Mouse (Mus musculus): Measurements from ENCODE around the gene Ankrd11.

Ankrd11 gene

GRCm38 (mm10) chr8:122898018-122898417 is 144.1 kb downstream of the Ankrd11 start:
- no peak for DNase-seq (ENCODE audit: low read depth, low spot score)

- DNase-seq (ENCODE audit: low read depth, low spot score): no peak
These were observed 144.9 kb downstream of the Ankrd11 start for GRCm38 (mm10) chr8:122897200-122897599.

GRCm38 (mm10) chr8:122896317-122896716 is 145.8 kb downstream of the Ankrd11 start:
- no peak for DNase-seq (ENCODE audit: low read depth, low spot score)

- DNase-seq (ENCODE audit: low read depth, low spot score): no peak
These were observed 148.6 kb downstream of the Ankrd11 start for GRCm38 (mm10) chr8:122893451-122893850.

GRCm38 (mm10) chr8:122891440-122891839 is 150.6 kb downstream of the Ankrd11 start:
- no peak for DNase-seq (ENCODE audit: low read depth, low spot score)

- DNase-seq (ENCODE audit: low read depth, low spot score): no peak
These were observed 158.4 kb downstream of the Ankrd11 start for GRCm38 (mm10) chr8:122883671-122884070.

- no peak for DNase-seq (ENCODE audit: low read depth, low spot score)
These were observed 161.8 kb downstream of the Ankrd11 start for GRCm38 (mm10) chr8:122880302-122880701.

DNA sequence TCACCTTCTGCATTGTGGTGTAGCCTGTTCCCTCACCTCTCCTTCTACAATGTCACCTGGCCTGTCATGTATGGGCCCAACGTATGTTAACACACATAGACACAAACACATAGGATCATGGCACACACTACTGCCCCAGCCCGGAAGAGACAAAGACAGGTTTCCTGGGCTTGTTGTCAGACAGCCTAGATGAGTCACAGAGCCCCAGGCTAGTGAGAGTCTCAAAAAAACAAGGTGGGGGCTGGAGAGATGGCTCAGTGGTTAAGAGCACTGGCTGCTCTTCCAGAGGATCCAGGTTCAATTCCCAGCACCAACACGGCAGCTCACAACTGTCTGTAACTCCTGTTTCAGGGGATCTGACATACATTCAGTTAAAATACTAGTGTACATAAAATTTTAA is 163.8 kb downstream of the Ankrd11 start:
- DNase-seq (ENCODE audit: low read depth, low spot score): no peak

DNA sequence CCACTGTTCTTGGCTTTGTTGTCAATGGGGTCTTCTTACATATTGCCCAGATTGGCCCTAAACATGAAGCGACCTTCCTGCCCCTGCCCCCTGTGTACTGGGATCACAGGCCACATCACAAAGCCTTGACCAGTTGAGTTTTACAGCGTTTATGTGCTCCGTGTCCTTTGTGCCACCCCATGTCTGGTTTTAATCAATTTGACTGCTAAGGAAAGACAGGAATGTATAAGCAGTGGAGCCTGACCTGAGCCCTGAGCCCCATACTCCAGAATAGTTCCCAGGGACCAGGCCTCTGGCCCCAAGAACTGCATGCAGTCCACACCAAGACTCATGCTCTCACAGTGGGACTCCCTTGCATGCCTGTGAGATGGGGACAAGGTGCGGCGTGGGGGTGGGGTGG is 166.9 kb downstream of the Ankrd11 start:
- DNase-seq (ENCODE audit: low read depth, low spot score): no peak

- DNase-seq (ENCODE audit: low read depth, low spot score): no peak
These were observed 168.9 kb downstream of the Ankrd11 start for GRCm38 (mm10) chr8:122873171-122873570.

- DNase-seq (ENCODE audit: low read depth, low spot score): no peak
These were observed 170.4 kb downstream of the Ankrd11 start for GRCm38 (mm10) chr8:122871663-122872062.

DNA sequence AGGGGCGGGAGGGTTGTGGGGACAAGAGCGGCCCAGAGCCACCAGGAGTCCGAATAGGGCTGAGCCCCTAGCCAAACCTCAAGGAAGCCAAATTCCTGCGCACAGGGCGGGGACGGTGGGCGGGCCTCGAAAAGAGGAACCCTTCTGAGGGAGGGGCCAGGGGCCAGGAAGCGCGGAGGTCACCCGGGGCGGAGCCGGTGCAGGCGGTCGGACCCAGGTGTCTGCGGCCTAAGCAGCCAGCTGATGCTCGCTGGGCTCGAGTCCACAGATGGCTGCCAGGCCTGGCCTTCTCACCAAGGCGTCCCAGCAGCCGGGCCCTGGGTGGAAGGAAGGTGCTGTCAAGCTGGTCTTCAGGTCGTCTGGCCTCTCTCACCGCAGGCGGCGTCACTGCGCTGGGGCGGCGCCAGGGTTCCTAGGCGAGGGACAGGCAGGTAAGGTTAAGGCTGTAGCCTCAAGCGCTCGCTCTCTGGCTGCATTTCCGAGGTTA is 171.7 kb downstream of the Ankrd11 start:
- peak; percentile 85 for DNase-seq (ENCODE audit: low read depth, low spot score)

GRCm38 (mm10) chr8:122867982-122868381 is 174.1 kb downstream of the Ankrd11 start:
- no peak for DNase-seq (ENCODE audit: low read depth, low spot score)

DNA sequence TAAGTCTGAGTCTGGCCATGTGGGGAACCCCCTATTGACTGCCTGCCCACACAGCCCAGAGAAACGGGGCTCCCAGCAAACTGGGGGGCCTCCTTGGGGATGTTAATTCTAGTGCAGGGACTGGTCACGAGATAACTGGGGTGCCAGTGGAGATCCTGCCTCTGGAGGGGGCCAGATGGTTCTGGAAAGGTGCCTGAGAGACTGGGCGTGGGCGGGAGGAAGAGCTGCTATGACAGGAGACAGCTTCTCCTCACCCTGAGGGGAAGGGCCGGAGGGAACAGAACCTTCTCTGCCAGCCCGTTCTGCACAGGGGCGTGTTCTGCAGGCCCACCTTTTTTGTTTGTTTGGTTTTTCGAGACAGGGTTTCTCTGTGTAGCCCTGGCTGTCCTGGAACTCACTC is 175.8 kb downstream of the Ankrd11 start:
- peak; percentile 37 for DNase-seq (ENCODE audit: low read depth, low spot score)

- peak; percentile 39 for DNase-seq (ENCODE audit: low read depth, low spot score)
These were observed 176.6 kb downstream of the Ankrd11 start for GRCm38 (mm10) chr8:122865441-122865840.

DNA sequence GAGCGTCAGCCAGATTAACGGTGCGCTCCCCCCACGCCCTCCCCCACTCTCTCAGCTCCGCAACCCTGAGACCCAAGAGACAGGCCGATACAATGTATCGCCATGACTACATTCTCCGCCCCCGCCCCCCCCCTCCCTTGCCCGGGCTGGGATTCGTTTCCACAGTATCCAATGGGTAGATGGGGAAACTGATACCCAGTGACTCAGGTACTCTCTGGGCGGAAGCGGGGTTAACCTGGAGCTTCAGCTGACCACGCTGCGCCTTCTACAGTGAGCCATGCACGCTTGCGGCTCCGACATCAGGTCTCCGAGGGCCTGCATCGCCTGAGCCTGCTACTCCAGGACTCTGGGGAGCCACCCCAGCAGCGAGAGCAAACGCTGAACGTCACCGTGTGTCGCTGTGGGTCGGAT is 177.4 kb downstream of the Ankrd11 start:
- peak; percentile 40 for DNase-seq (ENCODE audit: low read depth, low spot score)

- DNase-seq (ENCODE audit: low read depth, low spot score): no peak
These were observed 182.2 kb downstream of the Ankrd11 start for GRCm38 (mm10) chr8:122859843-122860242.

DNA sequence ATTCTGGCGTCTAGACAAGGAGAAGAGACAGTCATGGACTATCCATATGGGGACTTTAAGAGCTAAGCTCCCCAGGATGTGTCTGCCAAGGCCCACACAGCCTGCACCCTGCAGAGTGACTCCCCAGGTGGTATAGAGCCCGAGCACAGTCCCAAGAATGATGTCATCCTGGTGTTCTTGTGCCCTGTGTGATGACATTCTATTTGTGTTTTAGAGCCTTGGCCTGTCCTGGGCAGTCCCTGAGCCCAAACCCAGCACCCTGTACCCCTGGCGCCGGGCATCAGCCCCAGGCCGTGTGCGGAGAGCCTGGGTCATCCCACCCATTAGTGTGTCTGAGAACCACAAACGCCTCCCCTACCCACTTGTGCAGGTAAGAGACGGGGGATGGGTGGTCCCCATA is 185.8 kb downstream of the Ankrd11 start:
- no peak for DNase-seq (ENCODE audit: low read depth, low spot score)

- no peak for DNase-seq (ENCODE audit: low read depth, low spot score)
These were observed 187.0 kb downstream of the Ankrd11 start for GRCm38 (mm10) chr8:122855123-122855522.

DNA sequence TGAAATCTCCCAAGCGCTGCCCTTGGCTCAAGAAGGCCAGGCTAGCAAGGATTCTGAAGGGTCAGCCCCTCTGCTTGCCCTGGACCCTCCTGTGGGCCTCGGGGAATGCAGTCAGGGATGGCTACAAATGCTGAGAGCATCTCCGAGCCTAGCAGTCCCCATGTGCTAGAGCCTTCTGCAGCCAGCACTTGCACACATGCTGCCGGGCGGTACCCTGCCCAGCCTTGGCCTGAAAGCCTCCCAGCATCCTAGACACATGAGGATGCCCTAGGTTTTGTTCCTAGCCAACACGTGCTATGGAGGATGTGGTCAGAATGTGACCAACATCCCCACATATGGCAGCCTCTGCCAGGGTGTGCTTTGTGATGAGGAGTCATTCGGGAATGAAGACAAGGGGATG is 187.7 kb downstream of the Ankrd11 start:
- DNase-seq (ENCODE audit: low read depth, low spot score): no peak

DNA sequence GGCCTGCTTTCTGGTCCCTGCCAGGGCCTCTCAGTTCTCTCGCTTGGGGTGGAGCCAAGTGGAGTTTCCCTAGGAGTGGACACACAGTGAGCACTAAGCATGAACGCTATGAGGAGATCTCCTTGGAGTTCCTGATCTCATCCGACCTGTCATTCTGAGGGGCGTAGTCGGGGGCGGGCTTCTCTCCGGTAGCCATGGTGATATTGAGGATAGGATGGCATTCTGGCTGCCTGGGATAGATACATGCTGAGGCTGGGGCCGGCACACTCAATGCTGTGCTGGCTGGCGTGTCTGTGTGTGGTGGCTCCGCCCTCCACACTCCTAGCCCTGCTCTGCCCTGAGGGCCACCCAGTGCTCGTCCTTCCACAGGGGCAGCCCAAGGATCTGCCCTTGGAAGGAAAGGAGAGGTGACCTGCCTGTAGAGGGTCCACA is 188.7 kb downstream of the Ankrd11 start:
- DNase-seq (ENCODE audit: low read depth, low spot score): no peak

- no peak for DNase-seq (ENCODE audit: low read depth, low spot score)
These were observed 189.6 kb downstream of the Ankrd11 start for GRCm38 (mm10) chr8:122852546-122852905.

- DNase-seq (ENCODE audit: low read depth, low spot score): no peak
These were observed 190.2 kb downstream of the Ankrd11 start for GRCm38 (mm10) chr8:122851692-122852545.

Data from CD4-positive helper T cell, adult 2 months (primary cell).